Mouse (Mus musculus) spleen, adult 2 months (tissue): ENCODE measurements around the gene Tdg.
"Not testable (repeated sequence)": the region's sequence is repeated elsewhere in the genome, so short reads cannot be mapped to it uniquely, and the experiment has no call there.

Source experiments
- CTCF ChIP-seq: fragments of 200-500 bp; IDR thresholded peaks from 2 replicates; pipeline ENCODE4 v1.5.1; 2011; ENCODE audit warnings: mild to moderate bottlenecking, inconsistent platforms; ENCODE audit not compliant: insufficient read depth, insufficient read length, insufficient replicate concordance; ENCODE audit errors: extremely low read depth
- POLR2A ChIP-seq: fragments of 200-500 bp; IDR thresholded peaks from 2 replicates; pipeline ENCODE4 v1.6.1; 2011; ENCODE audit warnings: low read depth, low read length, inconsistent platforms

DNA sequence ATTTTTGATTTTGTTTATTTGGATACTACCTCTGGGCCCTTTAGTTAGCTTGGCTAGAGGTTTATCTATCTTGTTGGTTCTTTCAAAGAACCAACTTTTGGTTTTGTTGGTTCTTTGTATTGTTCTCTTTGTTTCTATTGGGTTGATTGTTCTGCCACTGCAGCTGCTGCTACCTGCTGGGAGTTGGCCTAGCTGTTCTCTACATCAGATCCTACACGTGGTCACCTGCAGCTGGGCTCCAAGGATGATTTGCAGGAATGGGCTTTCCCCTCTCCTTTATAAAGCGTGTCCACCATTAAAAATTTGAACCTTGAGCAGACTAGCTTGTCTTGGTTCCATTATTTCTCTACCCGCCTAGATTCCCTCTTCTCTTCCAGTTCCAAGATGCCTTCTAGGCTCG lies 35.2 kb upstream of the Tdg start:
- not testable (repeated sequence) for TF ChIP-seq CTCF, POLR2A
